In the genomic region with DNA sequence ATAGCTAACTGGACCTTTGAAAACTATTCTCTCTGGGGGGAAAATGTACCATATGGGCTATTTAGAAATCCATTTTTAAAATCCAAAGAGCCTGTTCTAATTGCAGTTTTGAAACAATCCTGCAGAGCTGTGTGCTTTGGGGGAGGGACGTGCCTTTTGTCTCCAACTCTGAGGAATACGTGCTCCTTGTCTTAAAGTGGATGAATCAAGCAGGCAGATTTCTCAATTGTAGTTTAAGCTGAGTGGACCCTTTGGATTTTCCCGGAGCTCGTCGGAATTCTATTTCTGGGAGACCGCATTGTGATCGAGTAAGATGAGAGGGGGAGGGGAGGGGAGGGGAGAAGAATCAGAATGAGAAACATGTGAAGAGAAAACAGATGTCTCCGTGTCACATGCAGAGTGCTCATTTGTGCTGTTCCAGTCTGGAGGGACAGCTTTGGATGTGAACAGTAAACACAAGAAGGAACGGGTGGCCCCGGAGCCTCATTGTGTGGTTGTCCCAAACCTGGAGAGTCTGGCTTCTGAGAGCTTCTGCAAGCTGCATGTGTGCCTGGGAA, we compare ENCODE assay signal across 12 mouse cellular contexts.
DNase-seq lines count a peak whose midpoint lies in the region; ATAC-seq and TF ChIP-seq lines count a peak whose summit lies in the region.
"Had no signal": no experiment of that assay in that cellular context is flagged by ENCODE, and none has a peak within 500 bp of the region (broad histone marks: within the 10 kb centered on the region; RNA-seq: fewer than 3 reads in every experiment).

No protein-coding gene starts in this region.

- H3K27me3 ChIP-seq in hindbrain, embryonic 11.5 days (ENCODE audit: control insufficient read depth, insufficient read depth, low read length) = no peaks in the 10 kb centered on the region
- no peaks in the 10 kb centered on the region for H3K27me3 ChIP-seq in hindbrain, embryonic 13.5 days
- no peaks in the 10 kb centered on the region for H3K27me3 ChIP-seq in embryonic facial prominence, embryonic 11.5 days (ENCODE audit: control insufficient read depth, insufficient read depth, low read length)
- no peaks in the 10 kb centered on the region for H3K27me3 ChIP-seq in forebrain, postnatal 0 days (ENCODE audit: insufficient read depth, low read length)
- H3K27me3 ChIP-seq: liver, embryonic 13.5 days had no signal

- no peaks in the 10 kb centered on the region for H3K9me3 ChIP-seq in hindbrain, embryonic 11.5 days (ENCODE audit: control insufficient read depth, low read length)
- H3K9me3 ChIP-seq in hindbrain, embryonic 13.5 days = peaks cover 2% of the 10 kb centered on the region; the same call in 1 of the 2 replicates
- no peaks in the 10 kb centered on the region for H3K9me3 ChIP-seq in embryonic facial prominence, embryonic 11.5 days (replicated peaks; ENCODE audit: control insufficient read depth, low read length)
- H3K9me3 ChIP-seq in forebrain, postnatal 0 days (ENCODE audit: low read length) = no peaks in the 10 kb centered on the region
- H3K9me3 ChIP-seq: liver, embryonic 13.5 days had no signal

- no peaks in the 10 kb centered on the region for H3K36me3 ChIP-seq in hindbrain, embryonic 11.5 days (ENCODE audit: control insufficient read depth, insufficient read depth, low read length)
- H3K36me3 ChIP-seq in hindbrain, embryonic 13.5 days = no peaks in the 10 kb centered on the region
- H3K36me3 ChIP-seq in embryonic facial prominence, embryonic 11.5 days (replicated peaks; ENCODE audit: control insufficient read depth, insufficient read depth, low read depth, low read length) = no peaks in the 10 kb centered on the region
- no peaks in the 10 kb centered on the region for H3K36me3 ChIP-seq in forebrain, postnatal 0 days (ENCODE audit: insufficient read depth)
- H3K36me3 ChIP-seq: liver, embryonic 13.5 days had no signal

- H3K9ac ChIP-seq in hindbrain, embryonic 11.5 days (ENCODE audit: low read depth, low read length) = no peak overlapping the region
- H3K9ac ChIP-seq in hindbrain, embryonic 13.5 days = no peak overlapping the region
- no peak overlapping the region for H3K9ac ChIP-seq in embryonic facial prominence, embryonic 11.5 days (replicated peaks; ENCODE audit: low read length)
- H3K9ac ChIP-seq in forebrain, postnatal 0 days = no peak overlapping the region
- H3K9ac ChIP-seq: liver, embryonic 13.5 days had no signal

- TF ChIP-seq CTCF in forebrain, postnatal 0 days (IDR thresholded peaks at IDR 0.05; ENCODE audit: low read depth) = no peak

- ATAC-seq in hindbrain, embryonic 11.5 days (ENCODE audit: low FRiP score) = no peak
- no peak for ATAC-seq in hindbrain, embryonic 13.5 days (ENCODE audit: low FRiP score)
- ATAC-seq in embryonic facial prominence, embryonic 11.5 days (replicated peaks; ENCODE audit: insufficient number of reproducible peaks, low FRiP score, low TSS enrichment, low read depth) = no peak
- ATAC-seq in forebrain, postnatal 0 days = peak; percentile 90
- ATAC-seq: activated CD4-positive, CD25-positive, alpha-beta regulatory T cell, adult 4 months had no signal

- H3K4me2 ChIP-seq in hindbrain, embryonic 11.5 days (replicated peaks; ENCODE audit: low read depth, low read length) = no peak overlapping the region
- H3K4me2 ChIP-seq in hindbrain, embryonic 13.5 days = no peak overlapping the region
- H3K4me2 ChIP-seq in embryonic facial prominence, embryonic 11.5 days (ENCODE audit: low read depth, low read length) = no peak overlapping the region
- peak overlapping the region; percentile 20; the same call in 1 of the 2 replicates for H3K4me2 ChIP-seq in forebrain, postnatal 0 days (ENCODE audit: low read depth)
- H3K4me2 ChIP-seq: liver, embryonic 13.5 days had no signal

- WGBS in hindbrain, embryonic 11.5 days = 49% methylated on average over 10 of the region's 10 CpGs
- 36% methylated on average over 10 of the region's 10 CpGs for WGBS in hindbrain, embryonic 13.5 days
- 39% methylated on average over 10 of the region's 10 CpGs for WGBS in embryonic facial prominence, embryonic 11.5 days
- WGBS in forebrain, postnatal 0 days = 8% methylated on average over 10 of the region's 10 CpGs

- H3K27ac ChIP-seq in hindbrain, embryonic 11.5 days (ENCODE audit: low read depth, low read length) = no peak overlapping the region
- H3K27ac ChIP-seq in hindbrain, embryonic 13.5 days = no peak overlapping the region
- no peak overlapping the region for H3K27ac ChIP-seq in embryonic facial prominence, embryonic 11.5 days (replicated peaks; ENCODE audit: low read depth, low read length)
- H3K27ac ChIP-seq in forebrain, postnatal 0 days (ENCODE audit: low read depth, low read length) = peak overlapping the region; percentile 57; the same call in 1 of the 2 replicates
- H3K27ac ChIP-seq: liver, embryonic 13.5 days had no signal

- no peak overlapping the region for H3K4me3 ChIP-seq in hindbrain, embryonic 11.5 days (ENCODE audit: low read depth, low read length)
- no peak overlapping the region for H3K4me3 ChIP-seq in hindbrain, embryonic 13.5 days
- no peak overlapping the region for H3K4me3 ChIP-seq in embryonic facial prominence, embryonic 11.5 days (ENCODE audit: low read depth, low read length)
- no peak overlapping the region for H3K4me3 ChIP-seq in forebrain, postnatal 0 days (ENCODE audit: low read depth, low read length)
- H3K4me3 ChIP-seq: liver, embryonic 13.5 days had no signal

- peak; percentile 32 for DNase-seq in hindbrain, embryonic 11.5 days (ENCODE audit: low spot score)
- peak; percentile 68 for DNase-seq in embryonic facial prominence, embryonic 11.5 days (ENCODE audit: low spot score)
- DNase-seq in forebrain, postnatal 0 days = peak; percentile 66
- peak; percentile 22 for DNase-seq in mesoderm, embryonic 11.5 days (ENCODE audit: low read depth, low spot score)
- no peak for DNase-seq in MN1 (ENCODE audit: low spot score)
- DNase-seq in cerebellum, postnatal 25 days = no peak
- no peak for DNase-seq in heart, adult 18-20 months
- DNase-seq: kidney, adult 2 months; liver, embryonic 13.5 days; thymus, postnatal 36 days had no signal

- no peaks in the 10 kb centered on the region for H3K4me1 ChIP-seq in hindbrain, embryonic 11.5 days (replicated peaks; ENCODE audit: control insufficient read depth, insufficient read depth, low read length)
- no peaks in the 10 kb centered on the region for H3K4me1 ChIP-seq in hindbrain, embryonic 13.5 days (replicated peaks)
- no peaks in the 10 kb centered on the region for H3K4me1 ChIP-seq in embryonic facial prominence, embryonic 11.5 days (ENCODE audit: control insufficient read depth, insufficient read depth, low read length)
- peaks cover 8% of the 10 kb centered on the region for H3K4me1 ChIP-seq in forebrain, postnatal 0 days (ENCODE audit: insufficient read depth)
- H3K4me1 ChIP-seq: liver, embryonic 13.5 days had no signal

Comparison
In these comparisons a context has a peak if more than half of its experiments do, and no peak if none do; other contexts are left out.
1. DNase-seq: peak in hindbrain, embryonic 11.5 days (single experiment), embryonic facial prominence, embryonic 11.5 days (single experiment), forebrain, postnatal 0 days (single experiment) and mesoderm, embryonic 11.5 days (single experiment); none in MN1 (single experiment), cerebellum, postnatal 25 days (0 of 2) and heart, adult 18-20 months (0 of 2).